Mouse (Mus musculus) yolk sac, embryonic 10.5 days (tissue): ENCODE measurements around the gene Cab39l.
A peak's percentile ranks its signal among the peaks of the same experiment; 100 is the strongest.

Experiments
- DNase-seq: peaks from one replicate; pipeline ENCODE4 v3.0.0-alpha.2; 2017; ENCODE audit warnings: low spot score

The Cab39l gene

GRCm38 (mm10) chr14:59506139-59506538 is 65.4 kb downstream of the Cab39l start:
- DNase-seq = no peak

GRCm38 (mm10) chr14:59513922-59514444 is 73.2 kb downstream of the Cab39l start:
- no peak for DNase-seq

GRCm38 (mm10) chr14:59525843-59526242 is 85.1 kb downstream of the Cab39l start:
- DNase-seq = no peak

- DNase-seq = no peak
These were observed 90.0 kb downstream of the Cab39l start for GRCm38 (mm10) chr14:59530801-59531200.

- DNase-seq = peak; percentile 71
These were observed 92.2 kb downstream of the Cab39l start for GRCm38 (mm10) chr14:59532986-59533385.

DNA sequence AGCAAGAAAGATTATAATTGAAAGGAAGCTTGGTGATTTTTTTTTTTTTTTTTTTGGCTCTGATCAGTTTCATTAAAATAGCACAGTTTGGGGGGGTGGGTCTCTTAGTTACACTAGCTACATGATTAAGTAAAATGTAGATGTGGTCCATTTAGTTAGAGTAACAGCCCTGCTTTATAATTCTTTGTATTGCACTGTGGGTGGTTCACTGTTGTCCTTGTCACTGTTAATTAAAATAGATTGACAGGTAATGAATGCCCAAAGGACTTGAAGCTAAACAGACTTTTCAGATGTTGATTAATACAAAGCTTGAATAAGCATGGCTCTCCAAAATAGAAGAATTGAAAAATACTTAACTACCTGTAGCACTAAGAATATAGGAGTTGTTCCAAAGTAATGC is 93.1 kb downstream of the Cab39l start:
- no peak for DNase-seq

GRCm38 (mm10) chr14:59537829-59538432 is 97.2 kb downstream of the Cab39l start:
- DNase-seq = no peak

- DNase-seq = no peak
These were observed 99.5 kb downstream of the Cab39l start for GRCm38 (mm10) chr14:59540230-59540629.

DNA sequence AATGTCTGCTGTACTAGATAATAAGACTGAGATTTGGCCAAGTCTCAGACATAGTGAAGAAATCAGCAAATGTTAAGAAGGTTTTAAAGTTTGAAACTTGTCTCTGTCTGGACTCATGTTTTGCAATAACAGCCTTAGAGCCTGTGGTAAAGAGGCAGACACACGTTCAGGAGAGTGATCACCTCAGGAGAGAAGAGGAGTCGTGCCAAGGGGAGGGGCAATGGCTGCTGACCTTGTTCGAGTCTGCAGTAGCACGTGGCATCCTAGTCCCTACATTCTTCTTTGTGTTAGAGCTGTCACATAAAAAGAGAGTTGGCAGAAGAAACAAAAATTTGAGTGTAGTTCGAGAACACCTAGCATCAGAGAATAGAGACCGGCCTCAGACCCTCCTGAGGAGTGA is 100.0 kb downstream of the Cab39l start:
- no peak for DNase-seq

DNA sequence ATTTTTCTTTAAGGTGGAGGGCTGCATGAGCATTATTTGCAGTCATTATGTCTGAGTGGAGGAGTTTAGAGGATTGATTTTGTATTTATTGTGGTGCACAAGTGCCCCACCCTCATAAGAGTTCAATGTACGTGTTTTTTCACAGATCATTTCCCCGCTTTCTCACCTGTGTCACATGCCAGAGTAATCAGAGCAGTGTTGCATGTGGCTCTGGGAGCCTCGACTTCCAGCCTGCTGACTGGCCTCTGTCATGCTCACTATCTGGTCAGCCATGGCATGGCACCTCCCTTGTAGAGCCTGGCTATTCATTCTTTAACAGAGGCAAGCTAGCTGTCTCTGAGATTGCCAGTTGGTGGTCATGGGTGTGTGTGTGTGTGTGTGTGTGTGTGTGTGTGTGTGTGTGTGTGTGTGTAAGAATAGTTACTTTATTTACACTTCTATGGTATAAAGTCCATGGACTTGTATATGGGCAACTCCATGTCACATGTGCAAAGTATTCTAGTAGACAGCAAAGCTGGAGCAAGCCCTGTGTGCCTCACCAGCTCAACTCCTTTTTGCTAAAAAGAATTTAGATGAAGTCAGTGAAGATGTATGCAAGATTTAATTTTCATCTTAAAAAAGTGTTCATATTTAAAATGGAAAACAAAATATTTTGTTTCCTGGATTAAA is 102.5 kb downstream of the Cab39l start:
- no peak for DNase-seq

GRCm38 (mm10) chr14:59543956-59544355 is 103.2 kb downstream of the Cab39l start:
- no peak for DNase-seq

DNA sequence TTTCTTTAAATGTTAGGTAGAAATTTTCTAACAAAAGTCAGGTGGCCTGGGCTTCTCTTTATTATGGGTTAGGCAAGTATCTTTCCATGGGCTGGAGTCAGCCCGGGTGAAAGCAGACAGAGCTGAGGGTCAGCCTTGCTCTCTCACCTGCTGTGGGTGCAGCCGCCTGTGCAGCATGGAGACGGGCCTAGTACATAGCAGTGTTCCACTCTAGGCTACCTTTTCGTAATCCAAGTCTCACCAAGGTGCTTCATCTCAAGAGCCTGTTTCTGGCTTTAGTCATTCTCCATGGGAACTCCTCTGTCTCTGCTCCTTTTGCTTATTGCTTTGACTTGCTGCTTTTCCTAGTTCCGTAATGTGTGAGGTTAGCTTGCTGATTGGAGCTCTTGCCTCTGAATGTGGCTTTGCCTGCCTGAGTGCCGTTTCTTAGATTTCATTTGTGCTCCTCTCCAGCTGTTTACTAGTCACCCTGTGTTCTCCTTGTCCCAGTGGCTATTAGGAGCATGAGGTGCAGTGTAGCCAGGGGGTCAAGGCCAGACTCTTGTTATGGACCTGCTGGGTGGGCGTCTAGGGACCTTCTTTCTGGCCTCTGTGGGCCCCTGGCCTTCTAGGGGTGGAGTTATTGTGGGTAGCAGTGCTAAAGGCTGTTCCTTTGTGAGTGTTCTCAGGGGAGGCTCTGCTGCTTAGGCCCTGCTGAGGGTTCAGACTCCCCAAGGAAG is 105.5 kb downstream of the Cab39l start:
- DNase-seq = no peak

DNA sequence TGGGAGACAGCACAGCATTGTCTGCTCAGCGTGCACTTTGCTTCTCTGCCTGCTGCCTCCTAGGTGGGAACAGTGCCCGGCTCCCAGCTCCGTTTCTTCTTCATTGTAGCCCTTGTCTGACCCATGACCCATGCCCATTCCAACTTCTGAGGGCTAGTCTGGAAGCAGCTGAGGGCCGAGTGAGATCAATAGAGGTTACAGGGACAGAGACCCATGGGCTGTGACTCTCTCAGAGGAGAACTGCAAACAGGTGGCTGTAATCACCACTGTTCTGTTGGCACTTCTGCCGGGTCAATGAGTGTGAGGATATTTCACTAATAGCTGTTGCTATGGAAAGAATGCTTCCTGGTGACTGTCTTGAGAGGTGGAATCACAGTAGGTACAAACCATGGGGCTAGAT is 106.8 kb downstream of the Cab39l start:
- DNase-seq = no peak

DNA sequence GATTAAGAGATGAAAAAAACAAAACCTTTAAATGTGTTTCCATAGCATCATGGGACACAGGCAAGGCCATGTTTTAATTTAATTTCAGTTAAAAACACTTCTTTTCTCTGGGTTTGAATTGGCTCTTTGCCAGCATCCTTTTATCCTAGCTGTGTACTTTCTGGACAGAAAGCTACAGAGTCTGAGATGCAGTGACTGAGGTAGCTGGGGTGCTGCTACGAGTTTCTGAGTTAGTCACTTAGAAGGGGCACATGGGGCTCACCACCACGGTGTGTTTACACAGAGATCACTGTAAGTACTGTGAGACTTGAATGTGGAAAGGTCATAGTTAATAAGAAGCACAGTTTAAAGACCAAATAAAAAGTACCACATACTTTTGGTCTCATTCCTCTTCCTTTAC is 107.8 kb downstream of the Cab39l start:
- no peak for DNase-seq

DNA sequence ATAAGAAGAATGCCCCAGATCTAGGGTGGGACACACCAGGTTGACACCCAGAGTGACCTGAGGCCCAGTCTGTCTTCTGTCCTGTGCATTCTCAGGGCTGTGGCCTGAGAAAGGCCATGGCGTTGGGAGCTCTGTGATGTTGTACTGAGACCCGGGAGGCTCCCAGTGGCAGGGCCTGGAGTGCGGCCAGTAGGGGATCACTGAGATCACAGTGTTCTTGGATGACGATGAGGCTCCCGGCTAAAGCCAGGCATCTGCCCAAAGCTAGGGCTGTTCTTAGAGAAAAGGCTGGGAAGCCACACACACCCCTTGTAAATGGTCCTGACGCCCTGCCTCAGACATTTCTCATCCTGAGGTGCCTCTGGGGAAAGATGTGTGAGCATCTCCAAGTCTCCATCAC is 108.3 kb downstream of the Cab39l start:
- DNase-seq = no peak

- DNase-seq = no peak
These were observed 110.1 kb downstream of the Cab39l start for GRCm38 (mm10) chr14:59550841-59551240.

- DNase-seq = peak; percentile 77
These were observed 111.2 kb downstream of the Cab39l start for GRCm38 (mm10) chr14:59551956-59552355.

- no peak for DNase-seq
These were observed 113.3 kb downstream of the Cab39l start for GRCm38 (mm10) chr14:59554025-59554424.

DNA sequence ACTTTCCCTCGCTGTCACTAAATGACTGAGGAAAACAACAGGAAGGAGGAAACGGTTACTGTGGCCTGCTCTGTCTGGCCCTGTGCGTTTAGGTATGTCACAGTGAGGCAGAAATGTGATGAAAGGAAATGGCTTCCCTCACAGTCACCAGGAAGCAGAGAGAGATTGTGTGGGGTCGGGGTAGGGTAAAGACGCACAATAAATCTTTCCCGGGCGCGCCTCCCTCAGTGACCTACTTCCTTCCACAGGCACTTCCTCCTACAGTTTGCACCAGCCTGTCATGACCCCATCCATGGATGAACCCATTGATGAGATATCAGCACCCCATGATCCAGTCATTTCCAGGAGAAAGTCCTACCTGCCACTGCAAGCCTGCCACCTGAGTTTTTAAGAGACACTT is 114.2 kb downstream of the Cab39l start:
- DNase-seq = no peak

DNA sequence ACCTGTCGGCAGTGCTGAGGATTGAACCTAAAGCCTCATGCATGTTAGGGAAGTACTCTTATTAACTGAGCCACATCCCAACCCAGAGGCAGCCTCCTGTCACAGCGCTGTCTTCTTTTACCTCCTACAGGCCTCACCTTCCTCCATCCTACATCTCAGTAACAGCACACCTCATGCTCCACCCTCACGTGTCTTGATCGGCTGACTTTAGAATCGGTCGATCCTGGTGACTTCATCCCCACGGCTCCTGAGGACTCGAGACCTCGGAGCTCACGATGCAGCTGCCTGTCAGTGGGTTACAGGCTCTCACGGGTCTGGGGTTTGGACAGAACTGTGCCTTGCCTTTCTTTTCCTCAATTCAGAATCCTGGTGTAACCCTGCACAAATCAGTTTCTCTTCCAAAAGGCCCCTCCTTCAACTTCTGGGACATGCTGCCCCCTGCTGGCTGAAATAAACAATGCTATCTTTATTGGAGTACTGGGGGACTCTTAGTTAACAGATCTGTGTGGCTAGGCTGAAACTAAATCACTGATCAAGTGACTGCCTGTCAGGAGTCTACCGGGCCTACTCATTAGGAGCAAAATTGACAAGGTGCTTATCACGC is 115.3 kb downstream of the Cab39l start:
- peak; percentile 64 for DNase-seq

DNA sequence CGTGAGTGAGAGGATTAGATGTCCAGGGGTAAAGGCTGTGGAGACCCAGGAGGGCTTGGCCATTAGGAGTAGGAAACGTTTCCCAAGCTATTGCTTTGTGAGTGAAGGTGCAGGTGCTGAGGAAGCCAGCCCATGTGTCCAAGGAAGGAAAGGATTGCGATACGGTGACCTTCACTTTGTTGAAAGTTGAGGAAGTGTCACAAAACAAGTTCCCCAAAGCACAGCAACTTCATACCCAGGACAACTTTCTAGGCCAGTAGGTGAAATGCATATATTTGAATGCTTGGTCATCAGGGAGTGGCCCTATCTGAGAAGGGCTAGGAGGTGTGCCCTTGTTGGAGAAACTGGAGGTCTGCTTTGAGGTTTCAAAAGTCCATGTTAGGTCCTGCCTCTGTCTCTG is 116.3 kb downstream of the Cab39l start:
- DNase-seq = no peak

DNA sequence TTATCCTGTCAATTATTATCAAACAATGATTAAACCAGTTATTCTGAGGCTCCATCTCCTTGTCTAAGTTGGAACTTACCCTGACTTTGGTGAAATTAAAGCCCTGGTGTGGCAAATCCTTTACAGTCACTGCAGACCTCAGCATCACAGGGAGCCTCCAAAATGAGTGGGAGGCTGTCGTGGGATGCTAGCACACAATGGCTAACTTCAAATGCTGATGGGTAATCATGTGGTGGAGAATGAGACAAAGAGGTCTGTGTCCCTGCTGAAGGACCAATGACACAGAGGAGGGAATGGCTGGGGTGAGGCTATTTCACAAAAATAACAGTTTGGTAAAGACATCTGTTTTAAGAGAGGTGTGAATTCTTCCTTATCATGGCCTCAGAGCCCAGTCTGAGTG is 117.1 kb downstream of the Cab39l start:
- no peak for DNase-seq

DNA sequence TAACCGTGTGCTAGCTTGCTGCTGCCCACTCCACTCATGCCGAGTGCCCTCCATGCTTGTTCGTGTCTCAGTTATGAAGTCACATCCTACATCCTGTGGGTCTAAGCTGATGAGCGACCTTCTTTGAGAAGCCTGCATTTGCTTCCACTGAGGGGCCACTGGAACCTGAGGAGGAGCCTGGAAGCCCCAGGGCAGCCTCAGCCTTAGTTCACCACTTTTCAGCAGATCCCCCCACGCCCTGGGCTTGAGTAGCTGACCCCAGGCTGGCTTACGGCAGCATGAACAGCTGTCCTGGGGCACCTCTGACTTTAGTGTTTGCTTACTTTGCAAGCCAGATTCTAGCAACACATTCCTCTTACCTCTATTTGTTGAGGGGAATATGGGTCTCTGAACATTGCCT is 126.0 kb downstream of the Cab39l start:
- no peak for DNase-seq
